Mouse (Mus musculus): ENCODE data around the gene Thop1. TPM values are rescaled to one million over a fixed set of nuclear protein-coding genes. Genes with fewer than 3 reads are reported as not detected.

Thop1 gene
- polyA plus RNA-seq, 1 experiment from 2014 or later: 87.7 TPM

- H3K36me3 ChIP-seq: peaks cover 84% of the 10 kb centered on the region
- no peaks in the 10 kb centered on the region for H3K4me1 ChIP-seq
- H3K9ac ChIP-seq: no peak overlapping the region
Measured at GRCm38 (mm10) chr10:81120650-81121049, 50.8 kb downstream of the Thop1 start.

GRCm38 (mm10) chr10:81122889-81123288 is 53.1 kb downstream of the Thop1 start:
- H3K27me3 ChIP-seq: no peaks in the 10 kb centered on the region
- ATAC-seq (ENCODE audit: insufficient number of reproducible peaks, low FRiP score, low TSS enrichment, low read depth): no peak
- H3K4me1 ChIP-seq: no peaks in the 10 kb centered on the region
- WGBS: 60% methylated on average over 2 of the region's 2 CpGs
- no peaks in the 10 kb centered on the region for H3K9me3 ChIP-seq (replicated peaks)
- no peak overlapping the region for H3K4me3 ChIP-seq (replicated peaks)
- no peak overlapping the region for H3K9ac ChIP-seq
- peaks cover 65% of the 10 kb centered on the region for H3K36me3 ChIP-seq
- no peak overlapping the region for H3K27ac ChIP-seq (replicated peaks)
- H3K4me2 ChIP-seq (replicated peaks): no peak overlapping the region

More at GRCm38 (mm10) chr10:81120650-81121049, 50.8 kb downstream of the Thop1 start:
- no peaks in the 10 kb centered on the region for H3K9me3 ChIP-seq (replicated peaks)
- H3K27me3 ChIP-seq: no peaks in the 10 kb centered on the region
- H3K4me3 ChIP-seq (replicated peaks): no peak overlapping the region
- ATAC-seq (ENCODE audit: insufficient number of reproducible peaks, low FRiP score, low TSS enrichment, low read depth): no peak
- H3K27ac ChIP-seq (replicated peaks): no peak overlapping the region
- 84% methylated on average over 7 of the region's 7 CpGs for WGBS
- H3K4me2 ChIP-seq (replicated peaks): no peak overlapping the region

- WGBS: 82% methylated on average over 11 of the region's 11 CpGs
- no peak for ATAC-seq (ENCODE audit: insufficient number of reproducible peaks, low FRiP score, low TSS enrichment, low read depth)
Measured at GRCm38 (mm10) chr10:81123500-81123899, 53.7 kb downstream of the Thop1 start.

More at GRCm38 (mm10) chr10:81123500-81123899, 53.7 kb downstream of the Thop1 start:
- no peaks in the 10 kb centered on the region for H3K9me3 ChIP-seq (replicated peaks)
- no peak overlapping the region for H3K4me3 ChIP-seq (replicated peaks)
- no peaks in the 10 kb centered on the region for H3K27me3 ChIP-seq
- peaks cover 61% of the 10 kb centered on the region for H3K36me3 ChIP-seq
- H3K9ac ChIP-seq: no peak overlapping the region
- no peak overlapping the region for H3K4me2 ChIP-seq (replicated peaks)
- H3K4me1 ChIP-seq: peaks cover 1% of the 10 kb centered on the region; the same call in 1 of the 2 replicates
- no peak overlapping the region for H3K27ac ChIP-seq (replicated peaks)

Small RNAs within 50 kb of the gene (microRNA-seq; reads per million reads assigned to microRNA genes)
- gene Mir5615-1 (ENCODE audit: borderline number of aligned reads): not detected
- not detected for gene Mir5615-2 (ENCODE audit: borderline number of aligned reads)

Other genes with a start within 250 kb of the Thop1 start
- gene Oaz1, start 243.4 kb upstream of the Thop1 start, polyA plus RNA-seq (2015; fragmentation: Nextera tagmentation; extraction: Ambion mirVana): 1,751 and 1,885 TPM in 2 replicates
- 2.2 and 2.5 TPM in 2 replicates for gene Lingo3, start 226.0 kb upstream of the Thop1 start, polyA plus RNA-seq (2015; fragmentation: Nextera tagmentation; extraction: Ambion mirVana)
- gene Lsm7, start 214.8 kb upstream of the Thop1 start, polyA plus RNA-seq (2015; fragmentation: Nextera tagmentation; extraction: Ambion mirVana): 252 and 265 TPM in 2 replicates
- 51.3 and 60.7 TPM in 2 replicates for gene Sppl2b, start 214.8 kb upstream of the Thop1 start, polyA plus RNA-seq (2015; fragmentation: Nextera tagmentation; extraction: Ambion mirVana)
- 0.04 and 0.05 TPM in 2 replicates for gene Tmprss9, start 198.2 kb upstream of the Thop1 start, polyA plus RNA-seq (2015; fragmentation: Nextera tagmentation; extraction: Ambion mirVana)
- gene Timm13, start 169.1 kb upstream of the Thop1 start, polyA plus RNA-seq (2015; fragmentation: Nextera tagmentation; extraction: Ambion mirVana): 337 and 339 TPM in 2 replicates
- 56.7 and 60.1 TPM in 2 replicates for gene Lmnb2, start 151.8 kb upstream of the Thop1 start, polyA plus RNA-seq (2015; fragmentation: Nextera tagmentation; extraction: Ambion mirVana)
- 43.7 and 46.6 TPM in 2 replicates for gene Gadd45b, start 140.0 kb upstream of the Thop1 start, polyA plus RNA-seq (2015; fragmentation: Nextera tagmentation; extraction: Ambion mirVana)
- gene Gng7, start 55.1 kb upstream of the Thop1 start, polyA plus RNA-seq (2015; fragmentation: Nextera tagmentation; extraction: Ambion mirVana): 11.2 and 12.3 TPM in 2 replicates
- 1.4 and 1.9 TPM in 2 replicates for gene Diras1, start 44.4 kb upstream of the Thop1 start, polyA plus RNA-seq (2015; fragmentation: Nextera tagmentation; extraction: Ambion mirVana)
- gene Slc39a3, start 32.6 kb upstream of the Thop1 start, polyA plus RNA-seq (2015; fragmentation: Nextera tagmentation; extraction: Ambion mirVana): 21.7 and 22.7 TPM in 2 replicates
- 199 and 216 TPM in 2 replicates for gene Sgta, start 9.9 kb upstream of the Thop1 start, polyA plus RNA-seq (2015; fragmentation: Nextera tagmentation; extraction: Ambion mirVana)
- gene Creb3l3, start 28.8 kb downstream of the Thop1 start, polyA plus RNA-seq (2015; fragmentation: Nextera tagmentation; extraction: Ambion mirVana): 0.89 and 0.92 TPM in 2 replicates
- gene Map2k2, start 35.9 kb downstream of the Thop1 start, polyA plus RNA-seq (2015; fragmentation: Nextera tagmentation; extraction: Ambion mirVana): 189 and 197 TPM in 2 replicates
- gene Zbtb7a, start 65.2 kb downstream of the Thop1 start, polyA plus RNA-seq (2015; fragmentation: Nextera tagmentation; extraction: Ambion mirVana): 57.6 and 59.4 TPM in 2 replicates
- 52.0 and 52.7 TPM in 2 replicates for gene Pias4, start 97.9 kb downstream of the Thop1 start, polyA plus RNA-seq (2015; fragmentation: Nextera tagmentation; extraction: Ambion mirVana)
- 654 and 688 TPM in 2 replicates for gene Eef2, start 106.6 kb downstream of the Thop1 start, polyA plus RNA-seq (2015; fragmentation: Nextera tagmentation; extraction: Ambion mirVana)
- 65.4 and 67.7 TPM in 2 replicates for gene Dapk3, start 113.0 kb downstream of the Thop1 start, polyA plus RNA-seq (2015; fragmentation: Nextera tagmentation; extraction: Ambion mirVana)
- 0.13 and 0.21 TPM in 2 replicates for gene 4930442H23Rik, start 113.8 kb downstream of the Thop1 start, polyA plus RNA-seq (2015; fragmentation: Nextera tagmentation; extraction: Ambion mirVana)
- gene Nmrk2, start 132.0 kb downstream of the Thop1 start, polyA plus RNA-seq (2015; fragmentation: Nextera tagmentation; extraction: Ambion mirVana): 0.36 and 0.54 TPM in 2 replicates
- 0.47 and 0.69 TPM in 2 replicates for gene Atcay, start 160.8 kb downstream of the Thop1 start, polyA plus RNA-seq (2015; fragmentation: Nextera tagmentation; extraction: Ambion mirVana)
- gene Zfr2, start 163.1 kb downstream of the Thop1 start, polyA plus RNA-seq (2015; fragmentation: Nextera tagmentation; extraction: Ambion mirVana): 13.7 and 16.0 TPM in 2 replicates
- gene Matk, start 182.9 kb downstream of the Thop1 start, polyA plus RNA-seq (2015; fragmentation: Nextera tagmentation; extraction: Ambion mirVana): 7.1 and 9.1 TPM in 2 replicates
- 199 and 203 TPM in 2 replicates for gene Mrpl54, start 196.9 kb downstream of the Thop1 start, polyA plus RNA-seq (2015; fragmentation: Nextera tagmentation; extraction: Ambion mirVana)
- gene Apba3, start 196.9 kb downstream of the Thop1 start, polyA plus RNA-seq (2015; fragmentation: Nextera tagmentation; extraction: Ambion mirVana): 70.9 and 77.4 TPM in 2 replicates
- 15.1 and 22.6 TPM in 2 replicates for gene Tjp3, start 221.5 kb downstream of the Thop1 start, polyA plus RNA-seq (2015; fragmentation: Nextera tagmentation; extraction: Ambion mirVana)
- 51.1 and 53.8 TPM in 2 replicates for gene Pip5k1c, start 222.9 kb downstream of the Thop1 start, polyA plus RNA-seq (2015; fragmentation: Nextera tagmentation; extraction: Ambion mirVana)